Mouse (Mus musculus) liver, embryonic 14.5 days (tissue): Measurements from ENCODE around the gene Cmip.

Source experiments
- CTCF ChIP-seq: IDR thresholded peaks from 2 replicates; pipeline ENCODE4 v1.5.1; 2016; ENCODE audit warnings: antibody characterized with exemption, low read depth, control low read depth
- EP300 ChIP-seq: IDR thresholded peaks from 2 replicates; pipeline ENCODE4 v1.6.1; 2016; ENCODE audit warnings: antibody characterized with exemption, low read depth

- TF ChIP-seq CTCF (no peak), EP300 (no peak)
These were observed 227.9 kb downstream of the Cmip start for GRCm38 (mm10) chr8:117484731-117485130.
